Mouse (Mus musculus): ENCODE data around the gene Peak1. TPM values are rescaled to one million over a fixed set of nuclear protein-coding genes. Genes with fewer than 3 reads are reported as not detected.
A peak's percentile ranks its signal among the peaks of the same experiment; 100 is the strongest.

Peak1 gene
- polyA plus RNA-seq, 1 experiment from 2014 or later, result 9.0 TPM

DNA sequence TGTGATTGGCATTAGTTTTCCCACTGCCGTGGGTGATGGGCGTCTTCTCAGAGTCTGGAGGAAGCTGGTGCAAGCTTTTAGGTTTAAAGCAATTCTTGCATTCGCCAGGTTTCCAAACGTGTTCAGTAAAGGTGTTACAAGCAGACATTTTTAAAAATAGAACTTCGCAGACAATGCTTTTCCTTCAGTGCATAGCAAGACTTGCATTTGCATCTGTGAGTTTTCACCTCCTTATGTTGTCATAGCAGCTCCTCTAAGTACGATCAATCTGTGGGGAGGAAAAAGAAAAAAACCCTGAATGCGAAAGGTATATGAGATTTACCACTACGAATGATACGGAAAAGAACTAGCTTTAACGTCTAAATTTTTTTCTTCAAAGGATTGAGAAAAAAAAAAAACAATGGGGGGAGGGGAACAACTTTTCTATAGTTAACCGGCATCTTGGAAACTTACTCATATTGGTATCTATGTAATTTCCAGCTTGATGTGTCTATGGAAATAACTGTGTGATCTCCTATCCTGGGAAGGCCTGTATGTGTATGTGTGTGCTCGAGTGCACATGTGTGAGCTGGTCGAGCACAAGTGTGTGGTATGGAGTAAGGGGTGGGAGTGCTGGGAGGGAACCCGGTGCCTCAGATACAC lies 157.3 kb downstream of the Peak1 start:
- no peak overlapping the region for H3K4me2 ChIP-seq
- no peak overlapping the region for H3K27ac ChIP-seq
- no peaks in the 10 kb centered on the region for H3K4me1 ChIP-seq
- no peak overlapping the region for H3K9ac ChIP-seq
- no peaks in the 10 kb centered on the region for H3K27me3 ChIP-seq
- ATAC-seq (ENCODE audit: insufficient number of reproducible peaks, insufficient read depth, low FRiP score, low TSS enrichment, low read depth), result no peak
- H3K36me3 ChIP-seq, result peaks cover 26% of the 10 kb centered on the region
- H3K9me3 ChIP-seq, result peaks cover 5% of the 10 kb centered on the region
- WGBS, result 83% methylated on average over 14 of the region's 14 CpGs
- no peak overlapping the region for H3K4me3 ChIP-seq

DNA sequence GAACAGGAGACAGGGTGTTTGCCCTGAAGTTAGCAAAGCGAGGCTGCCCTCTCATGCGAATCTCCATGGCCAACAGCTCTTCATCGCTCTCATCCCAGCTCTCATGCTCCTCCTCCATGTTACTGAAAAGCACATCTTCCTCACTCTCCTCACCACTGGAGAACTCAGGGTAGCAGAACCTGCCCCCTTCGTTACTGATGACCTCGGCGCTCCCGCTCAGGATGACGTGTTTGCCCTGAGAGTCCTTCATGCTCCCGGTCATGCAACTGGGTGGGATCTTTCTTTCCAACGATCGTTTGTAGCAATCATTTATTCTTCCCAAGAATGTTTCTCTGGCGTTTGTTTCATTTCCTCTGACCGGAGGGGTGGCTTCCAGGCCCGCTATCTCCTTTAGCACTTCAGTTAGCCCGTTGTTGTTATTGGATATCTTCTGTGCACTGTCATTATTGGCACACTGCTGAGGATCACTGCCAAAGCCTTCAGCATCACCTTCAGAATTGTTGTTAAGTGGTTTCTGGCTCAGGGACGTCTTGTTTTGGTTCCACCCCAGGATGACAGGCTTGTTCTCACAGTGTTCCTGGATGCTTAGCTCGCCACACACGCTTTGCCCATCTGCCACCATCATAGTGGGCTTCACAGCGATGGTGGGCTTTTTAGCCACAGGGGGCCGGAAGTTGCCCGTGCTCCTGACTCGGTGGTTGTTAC lies 157.9 kb downstream of the Peak1 start:
- H3K9me3 ChIP-seq, result peaks cover 5% of the 10 kb centered on the region
- peaks cover 26% of the 10 kb centered on the region for H3K36me3 ChIP-seq
- H3K27me3 ChIP-seq, result no peaks in the 10 kb centered on the region
- H3K4me1 ChIP-seq, result no peaks in the 10 kb centered on the region
- no peak overlapping the region for H3K4me2 ChIP-seq
- no peak overlapping the region for H3K4me3 ChIP-seq
- 89% methylated on average over 22 of the region's 22 CpGs for WGBS
- no peak overlapping the region for H3K27ac ChIP-seq
- H3K9ac ChIP-seq, result no peak overlapping the region
- ATAC-seq (ENCODE audit: insufficient number of reproducible peaks, insufficient read depth, low FRiP score, low TSS enrichment, low read depth), result no peak

DNA sequence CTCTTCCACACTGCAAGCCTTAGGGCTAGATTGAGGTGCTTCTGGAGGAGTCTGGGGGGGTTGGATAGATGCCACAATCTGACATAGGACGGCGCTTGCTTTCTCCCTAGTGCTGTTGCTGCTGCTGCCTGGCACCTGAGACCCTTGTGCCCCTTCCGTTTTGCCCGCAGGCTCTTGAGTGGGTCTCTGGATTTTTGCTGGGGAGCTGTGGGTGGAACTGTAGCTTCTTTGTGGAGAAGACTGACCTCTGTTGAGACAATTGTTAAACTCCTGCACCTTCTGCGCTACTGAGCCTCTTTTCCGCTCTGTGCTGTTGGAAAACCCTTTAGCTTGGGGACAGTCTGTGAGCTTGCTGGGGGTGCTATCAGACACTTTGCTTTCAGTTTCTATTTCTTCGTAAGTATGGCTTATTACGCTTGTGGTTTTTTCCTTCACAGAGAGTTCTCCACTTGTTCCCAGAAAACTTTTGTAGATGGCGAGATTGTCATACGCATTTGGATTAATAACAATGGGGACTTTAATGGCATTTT lies 159.5 kb downstream of the Peak1 start:
- no peak overlapping the region for H3K27ac ChIP-seq
- H3K4me1 ChIP-seq, result peaks cover 6% of the 10 kb centered on the region; the same call in 1 of the 2 replicates
- ATAC-seq (ENCODE audit: insufficient number of reproducible peaks, insufficient read depth, low FRiP score, low TSS enrichment, low read depth), result no peak
- no peak overlapping the region for H3K4me3 ChIP-seq
- no peak overlapping the region for H3K9ac ChIP-seq
- H3K9me3 ChIP-seq, result peaks cover 5% of the 10 kb centered on the region
- peaks cover 26% of the 10 kb centered on the region for H3K36me3 ChIP-seq
- no peak overlapping the region for H3K4me2 ChIP-seq
- H3K27me3 ChIP-seq, result no peaks in the 10 kb centered on the region
- WGBS, result 92% methylated on average over 10 of the region's 10 CpGs

DNA sequence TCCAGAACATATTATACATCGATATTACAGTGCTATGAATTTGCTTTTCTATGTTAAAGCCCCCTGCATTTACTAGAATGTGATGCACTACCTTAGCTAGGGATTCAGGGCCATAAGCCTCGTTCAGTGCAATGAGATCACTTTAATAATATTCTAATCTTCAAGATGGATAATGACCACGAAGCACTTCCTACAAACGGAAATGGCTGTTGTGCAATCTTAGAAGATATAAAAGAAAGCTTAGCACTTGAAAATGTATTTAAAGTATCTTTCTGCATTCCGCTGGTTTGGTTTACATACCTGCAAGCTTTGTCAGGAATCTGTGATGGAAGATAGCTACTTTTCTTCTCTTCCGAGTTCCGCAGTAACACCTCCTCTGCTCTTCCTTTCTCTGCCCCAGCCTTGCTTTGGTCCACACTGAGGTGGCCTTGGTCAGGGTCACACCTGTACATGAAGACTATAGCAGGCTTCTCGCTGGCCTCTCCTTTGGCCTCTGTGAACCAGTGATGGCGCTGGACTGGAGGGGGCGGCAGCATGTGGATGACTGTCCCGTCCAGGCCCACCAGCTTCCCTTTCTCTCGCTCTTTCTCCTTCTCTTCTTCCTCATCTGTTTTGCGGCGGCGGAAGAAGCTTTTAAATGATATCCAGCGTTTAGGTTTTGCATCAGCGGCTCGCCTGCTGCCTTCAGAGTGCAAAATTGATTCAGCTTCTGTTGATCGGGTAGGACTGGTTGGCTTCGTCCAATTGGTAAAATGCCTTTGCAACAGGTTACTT lies 160.5 kb downstream of the Peak1 start:
- Histone ChIP-seq H3K4me1 (peaks cover 6% of the 10 kb centered on the region; the same call in 1 of the 2 replicates), H3K9ac (no peak overlapping the region), H3K36me3 (peaks cover 26% of the 10 kb centered on the region), H3K9me3 (peaks cover 5% of the 10 kb centered on the region), H3K27ac (no peak overlapping the region), H3K4me2 (no peak overlapping the region), H3K4me3 (no peak overlapping the region), H3K27me3 (no peaks in the 10 kb centered on the region)
- no peak for ATAC-seq (ENCODE audit: insufficient number of reproducible peaks, insufficient read depth, low FRiP score, low TSS enrichment, low read depth)
- WGBS, result 90% methylated on average over 20 of the region's 20 CpGs

DNA sequence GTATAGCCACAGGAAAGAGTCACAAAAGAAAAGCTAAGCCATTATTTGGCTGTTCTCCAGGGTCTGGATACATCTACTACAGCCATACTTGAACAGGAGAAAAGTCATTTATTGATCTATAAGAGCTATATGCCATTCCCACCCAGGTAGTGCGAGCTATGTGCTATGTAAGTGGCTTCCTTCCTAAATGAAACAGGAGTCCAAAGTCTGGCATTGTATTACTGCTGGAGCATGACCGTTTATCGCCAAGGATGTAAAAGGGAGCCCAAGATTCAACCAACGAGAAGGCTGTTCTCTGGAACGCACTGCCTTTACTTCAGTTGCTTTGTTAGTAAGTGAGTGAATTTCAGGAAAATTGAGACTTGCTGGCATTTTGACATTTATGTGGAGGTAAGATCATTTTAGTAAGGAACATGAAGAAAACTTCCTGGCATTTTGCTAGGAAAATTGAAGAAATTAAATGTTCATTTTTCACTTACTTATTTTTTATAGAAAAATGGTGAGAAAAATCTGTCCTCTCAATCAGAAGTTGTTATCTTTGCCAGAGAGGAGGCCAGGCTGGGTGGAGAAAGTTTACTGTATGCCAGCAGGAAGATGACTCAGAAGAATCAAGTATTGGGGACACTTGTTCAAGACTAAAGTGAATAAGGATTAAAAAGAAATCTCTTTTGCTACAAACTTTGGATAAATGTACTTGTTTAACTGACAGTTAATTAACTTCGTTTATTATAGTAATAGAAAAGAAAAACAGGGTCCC lies 162.0 kb downstream of the Peak1 start:
- H3K4me3 ChIP-seq, result no peak overlapping the region
- H3K9ac ChIP-seq, result no peak overlapping the region
- H3K4me1 ChIP-seq, result peaks cover 10% of the 10 kb centered on the region; the same call in 1 of the 2 replicates
- H3K27ac ChIP-seq, result no peak overlapping the region
- no peak for ATAC-seq (ENCODE audit: insufficient number of reproducible peaks, insufficient read depth, low FRiP score, low TSS enrichment, low read depth)
- no peak overlapping the region for H3K4me2 ChIP-seq
- H3K27me3 ChIP-seq, result no peaks in the 10 kb centered on the region
- 80% methylated on average over 6 of the region's 6 CpGs for WGBS
- peaks cover 26% of the 10 kb centered on the region for H3K36me3 ChIP-seq
- peaks cover 5% of the 10 kb centered on the region for H3K9me3 ChIP-seq

DNA sequence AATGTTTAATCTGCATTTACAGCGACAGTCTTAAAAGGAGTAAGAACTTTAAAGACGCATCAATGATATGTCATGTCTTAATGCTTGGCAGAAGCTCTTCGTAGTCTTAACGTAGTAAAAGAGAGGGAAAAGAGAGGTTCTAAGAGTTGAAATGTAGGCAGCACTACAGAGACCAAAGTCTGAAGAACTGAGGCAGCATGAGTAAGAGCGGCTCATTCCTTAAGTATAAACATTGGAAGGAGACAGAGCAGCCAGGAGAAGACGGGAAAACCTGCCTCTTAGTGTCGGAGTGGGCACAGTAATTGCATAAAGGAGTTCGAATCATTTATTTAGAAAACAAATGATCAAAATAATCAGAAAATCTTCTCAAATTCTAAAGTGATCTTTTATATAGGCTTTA lies 173.5 kb downstream of the Peak1 start:
- Histone ChIP-seq H3K4me1 (0 out of 2 replicates have a peak, but pooled peaks cover 8% of the 10 kb centered on the region), H3K27ac (no peak overlapping the region), H3K27me3 (no peaks in the 10 kb centered on the region), H3K4me3 (no peak overlapping the region), H3K4me2 (no peak overlapping the region), H3K36me3 (peaks cover 9% of the 10 kb centered on the region; the same call in 1 of the 2 replicates), H3K9ac (no peak overlapping the region), H3K9me3 (no peaks in the 10 kb centered on the region)
- WGBS, result 87% methylated on average over 8 of the region's 8 CpGs
- ATAC-seq (ENCODE audit: insufficient number of reproducible peaks, insufficient read depth, low FRiP score, low TSS enrichment, low read depth), result no peak

DNA sequence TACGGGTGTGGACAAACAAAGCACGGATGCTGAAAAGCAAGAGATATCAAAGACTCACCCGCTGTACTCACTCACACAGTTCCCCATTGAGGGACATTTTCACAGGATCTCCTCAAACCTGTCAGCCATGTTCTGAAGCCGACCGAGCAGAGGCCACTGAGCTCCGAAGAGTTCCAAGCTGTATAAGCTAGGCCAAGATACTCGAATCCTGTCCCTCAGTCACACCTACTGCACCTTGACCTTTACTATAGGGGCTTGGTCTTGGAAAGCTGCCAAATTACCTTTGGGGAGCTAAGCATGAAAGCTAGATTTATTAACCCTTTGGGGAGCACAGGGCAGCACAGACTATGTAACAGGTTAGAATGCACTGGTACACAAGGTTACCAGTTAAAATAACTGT lies 174.0 kb downstream of the Peak1 start:
- H3K4me3 ChIP-seq, result no peak overlapping the region
- 0 out of 2 replicates have a peak, but pooled peaks cover 8% of the 10 kb centered on the region for H3K4me1 ChIP-seq
- no peaks in the 10 kb centered on the region for H3K9me3 ChIP-seq
- ATAC-seq (ENCODE audit: insufficient number of reproducible peaks, insufficient read depth, low FRiP score, low TSS enrichment, low read depth), result no peak
- no peak overlapping the region for H3K27ac ChIP-seq
- H3K4me2 ChIP-seq, result no peak overlapping the region
- peaks cover 9% of the 10 kb centered on the region; the same call in 1 of the 2 replicates for H3K36me3 ChIP-seq
- H3K27me3 ChIP-seq, result no peaks in the 10 kb centered on the region
- 80% methylated on average over 7 of the region's 7 CpGs for WGBS
- H3K9ac ChIP-seq, result no peak overlapping the region

DNA sequence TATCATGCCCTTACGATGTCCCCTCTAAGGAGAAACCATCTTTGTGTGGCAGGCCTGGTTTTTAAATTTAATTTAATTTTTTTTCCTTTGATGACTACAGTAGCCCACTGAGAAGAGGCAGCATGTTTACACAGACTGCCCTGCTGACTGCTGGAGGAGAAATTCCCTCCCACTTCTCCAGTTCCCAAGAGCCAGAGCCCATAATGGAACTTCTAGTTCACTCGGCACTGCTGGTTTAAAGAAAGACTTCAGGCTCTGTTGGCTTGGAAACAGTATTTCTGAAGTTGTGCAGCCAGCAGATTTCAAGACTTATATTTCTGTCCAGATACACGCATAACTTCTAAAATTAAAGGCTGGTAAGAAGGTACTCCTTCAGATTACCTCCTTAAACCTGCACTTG lies 175.2 kb downstream of the Peak1 start:
- Histone ChIP-seq H3K27ac (no peak overlapping the region; the same call in 1 of the 2 replicates), H3K4me2 (no peak overlapping the region)

DNA sequence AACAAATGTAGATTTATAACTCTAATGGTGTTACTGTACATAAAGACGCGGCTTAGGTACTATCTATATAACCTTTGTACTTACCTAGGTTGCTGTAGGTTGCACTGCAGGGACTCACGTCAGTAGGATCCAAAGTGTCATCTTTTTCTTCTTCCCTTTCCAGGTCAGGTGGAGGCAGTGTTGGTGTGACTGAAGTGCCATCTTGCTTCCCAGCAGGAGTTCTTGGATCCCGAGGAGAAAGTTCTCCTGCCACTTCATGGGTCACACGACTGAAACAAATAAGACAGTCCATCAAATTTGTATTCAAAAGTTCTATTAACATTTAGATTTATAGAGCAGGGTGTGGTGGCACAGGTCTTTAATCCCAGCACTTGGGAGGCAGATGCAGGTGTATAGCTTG lies 176.8 kb downstream of the Peak1 start:
- Histone ChIP-seq H3K27me3 (no peaks in the 10 kb centered on the region), H3K9ac (no peak overlapping the region), H3K27ac (no peak overlapping the region), H3K36me3 (peaks cover 9% of the 10 kb centered on the region; the same call in 1 of the 2 replicates), H3K4me3 (no peak overlapping the region), H3K9me3 (no peaks in the 10 kb centered on the region), H3K4me2 (no peak overlapping the region), H3K4me1 (peaks cover 8% of the 10 kb centered on the region; the same call in 1 of the 2 replicates)
- no peak for ATAC-seq (ENCODE audit: insufficient number of reproducible peaks, insufficient read depth, low FRiP score, low TSS enrichment, low read depth)
- 89% methylated on average over 5 of the region's 5 CpGs for WGBS

More for the DNA sequence above, 175.2 kb downstream of the Peak1 start:
- Histone ChIP-seq H3K9me3 (no peaks in the 10 kb centered on the region), H3K36me3 (peaks cover 9% of the 10 kb centered on the region; the same call in 1 of the 2 replicates), H3K4me3 (no peak overlapping the region), H3K9ac (no peak overlapping the region), H3K4me1 (0 out of 2 replicates have a peak, but pooled peaks cover 8% of the 10 kb centered on the region), H3K27me3 (no peaks in the 10 kb centered on the region)
- WGBS, result 65% methylated on average over 3 of the region's 3 CpGs
- no peak for ATAC-seq (ENCODE audit: insufficient number of reproducible peaks, insufficient read depth, low FRiP score, low TSS enrichment, low read depth)

DNA sequence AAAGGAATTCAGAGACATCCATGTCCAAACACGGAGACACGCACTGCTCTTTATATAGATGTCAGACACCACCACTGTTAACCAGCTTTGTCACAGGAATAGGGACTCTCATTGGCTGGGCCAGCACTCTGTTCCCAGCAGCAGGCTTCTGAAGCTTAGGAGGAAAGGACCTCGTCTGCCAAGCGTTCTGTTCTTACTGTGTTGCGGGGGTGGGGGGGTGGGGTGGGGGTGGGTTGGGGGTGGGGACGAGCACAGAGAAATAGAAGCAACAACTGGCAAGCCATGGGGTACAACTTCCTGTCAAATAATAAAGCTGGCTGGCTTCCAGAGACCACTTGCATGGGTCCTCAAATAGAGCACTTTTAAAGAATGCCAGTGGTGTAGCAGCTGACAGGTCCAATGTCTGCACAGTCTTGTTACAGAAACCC lies 182.0 kb downstream of the Peak1 start:
- Histone ChIP-seq H3K4me3 (no peak overlapping the region), H3K9ac (no peak overlapping the region), H3K9me3 (no peaks in the 10 kb centered on the region), H3K27ac (no peak overlapping the region), H3K4me1 (peaks cover 18% of the 10 kb centered on the region), H3K27me3 (no peaks in the 10 kb centered on the region), H3K36me3 (peaks cover 9% of the 10 kb centered on the region; the same call in 1 of the 2 replicates), H3K4me2 (no peak overlapping the region)
- WGBS, result 26% methylated on average over 6 of the region's 6 CpGs
- ATAC-seq (ENCODE audit: insufficient number of reproducible peaks, insufficient read depth, low FRiP score, low TSS enrichment, low read depth), result no peak

DNA sequence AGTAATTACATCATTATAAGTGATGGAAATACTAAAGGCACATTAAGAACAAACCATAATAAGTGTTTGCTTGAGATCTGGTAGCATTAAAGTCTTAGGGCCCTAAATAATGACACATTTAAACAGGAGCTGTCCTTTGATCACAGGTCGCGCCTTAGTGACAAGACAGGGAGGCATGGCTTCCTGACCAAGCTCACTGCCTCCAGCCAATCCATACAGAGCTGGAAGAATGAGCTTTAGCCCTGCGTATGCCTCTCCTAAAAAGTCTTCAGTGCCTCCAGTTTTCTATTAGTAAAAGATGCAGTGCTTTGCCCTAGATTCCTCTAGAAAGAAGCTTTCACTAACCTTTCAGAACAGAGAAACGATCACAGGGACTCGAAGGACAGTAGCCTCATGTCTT lies 182.6 kb downstream of the Peak1 start:
- WGBS, result 59% methylated on average over 5 of the region's 5 CpGs
- H3K27ac ChIP-seq, result peak overlapping the region; percentile 5; the same call in 1 of the 2 replicates

More for the DNA sequence above, 182.6 kb downstream of the Peak1 start:
- peaks cover 18% of the 10 kb centered on the region for H3K4me1 ChIP-seq
- no peak overlapping the region for H3K9ac ChIP-seq
- ATAC-seq (ENCODE audit: insufficient number of reproducible peaks, insufficient read depth, low FRiP score, low TSS enrichment, low read depth), result no peak
- no peaks in the 10 kb centered on the region for H3K9me3 ChIP-seq
- H3K4me2 ChIP-seq, result no peak overlapping the region
- H3K36me3 ChIP-seq, result peaks cover 5% of the 10 kb centered on the region; the same call in 1 of the 2 replicates
- no peaks in the 10 kb centered on the region for H3K27me3 ChIP-seq
- no peak overlapping the region for H3K4me3 ChIP-seq

Data from embryonic facial prominence, embryonic 13.5 days (tissue).